Mouse (Mus musculus) kidney, adult 2 months (tissue): ENCODE measurements around the gene Pdcd11.

Experiments used
- CTCF ChIP-seq: fragments of 200-500 bp; conservative IDR thresholded peaks from 2 replicates; pipeline ENCODE4 v1.5.1; 2011; ENCODE audit warnings: low read depth, mild to moderate bottlenecking, control low read depth, low read length, moderate library complexity, mixed read lengths; ENCODE audit not compliant: insufficient read depth, insufficient read length
- POLR2A ChIP-seq: fragments of 200-500 bp; IDR thresholded peaks from one replicate; pipeline ENCODE4 v1.6.1; 2011; ENCODE audit warnings: low read depth, low read length, control low read depth

GRCm38 (mm10) chr19:47144154-47144553, 53.6 kb downstream of the Pdcd11 start, which contains the start of gene Calhm1:
- TF ChIP-seq POLR2A (no peak), CTCF (no peak)
